Mouse (Mus musculus) right cerebral cortex, postnatal 10 days (tissue): ENCODE measurements at regions not wholly inside any gene's neighbourhood (a gene's known extent, or its start where the extent isn't known, plus 50 kb on each side); places are given as distances from the start of the nearest gene placed in this dataset.

ENCODE experiments used
- DNase-seq, 2 experiments: peaks; one replicate each; pipeline ENCODE4 v3.0.0; 2021; ENCODE audit warnings: low spot score in 2 of 2

DNA sequence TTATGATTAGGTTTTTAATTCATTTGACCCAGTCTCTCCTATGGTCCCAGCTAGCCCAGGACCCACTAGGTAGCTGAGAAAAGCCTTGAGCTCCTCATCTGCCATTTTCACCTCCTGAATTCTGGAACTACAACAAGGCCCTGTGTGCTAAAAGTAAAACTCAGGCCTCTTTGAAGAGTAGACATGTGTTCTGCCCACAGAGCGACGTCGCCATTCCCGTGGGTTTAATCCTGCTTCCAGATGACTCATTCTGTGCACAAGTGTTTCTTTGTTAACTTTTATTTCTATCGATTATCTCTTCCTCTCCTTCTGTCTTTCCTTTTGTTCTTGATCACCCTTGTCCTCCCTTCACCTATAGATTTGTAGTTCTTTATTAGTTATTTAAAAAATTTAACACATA is 1046.7 kb upstream of the Apob start:
- DNase-seq = no peak

DNA sequence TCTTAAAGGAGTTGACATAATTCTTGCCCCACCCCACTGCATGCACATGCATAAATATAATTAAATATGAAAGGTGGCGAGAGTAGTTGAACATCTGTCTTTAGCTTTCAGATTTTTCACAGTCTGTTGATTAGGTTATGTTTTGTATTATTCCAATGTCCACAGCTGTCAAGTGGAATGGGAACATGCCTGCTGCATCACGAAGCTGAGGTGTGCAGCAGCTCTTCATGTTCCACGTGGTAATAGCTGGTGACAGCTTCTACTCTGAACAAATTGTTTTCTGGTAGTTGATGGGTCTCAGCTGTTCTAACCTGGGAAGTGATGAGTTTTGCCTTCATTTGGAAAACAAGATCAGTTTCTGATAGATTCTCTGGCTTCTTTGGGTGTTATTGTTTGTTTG is 1020.8 kb upstream of the Apob start:
- DNase-seq = no peak

DNA sequence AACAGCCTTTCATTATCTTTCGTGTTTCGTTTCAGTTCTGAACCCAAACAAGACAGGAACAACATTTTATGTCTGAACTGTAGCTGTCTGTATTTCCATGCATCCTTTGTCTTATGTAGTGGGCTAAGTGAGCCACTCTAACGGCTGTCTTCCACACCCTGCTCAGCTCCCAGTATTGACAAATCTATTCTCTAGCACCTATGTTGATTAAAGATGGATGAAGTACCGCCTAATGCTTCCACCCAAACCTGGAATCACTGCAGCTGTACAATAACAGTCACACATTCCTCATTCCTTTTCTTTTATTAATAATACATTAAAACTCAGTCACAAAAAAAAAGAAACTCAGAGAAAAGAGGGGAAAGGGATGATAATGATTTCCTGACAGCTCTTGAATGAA is 992.8 kb upstream of the Apob start:
- DNase-seq = no peak

DNA sequence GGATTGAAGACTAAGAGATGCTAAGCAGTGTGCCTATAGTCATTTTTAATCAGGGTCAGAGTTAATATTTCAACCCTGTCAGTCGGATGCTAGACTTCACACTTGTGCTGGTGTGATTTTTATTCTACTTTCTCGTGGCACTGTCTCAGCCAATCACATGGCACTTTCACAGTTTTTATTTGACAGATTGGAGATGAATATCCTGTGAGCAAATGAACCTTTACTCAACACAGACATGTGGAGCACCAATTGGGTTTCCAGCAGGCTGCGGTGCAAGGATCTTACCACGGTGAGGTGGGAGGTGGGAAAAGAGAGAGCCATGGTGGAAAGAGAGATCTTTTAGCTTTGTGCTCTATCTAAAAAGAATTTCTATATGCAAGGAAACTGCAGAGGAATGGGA is 949.0 kb upstream of the Apob start:
- DNase-seq = peak; percentile 42 to 61

DNA sequence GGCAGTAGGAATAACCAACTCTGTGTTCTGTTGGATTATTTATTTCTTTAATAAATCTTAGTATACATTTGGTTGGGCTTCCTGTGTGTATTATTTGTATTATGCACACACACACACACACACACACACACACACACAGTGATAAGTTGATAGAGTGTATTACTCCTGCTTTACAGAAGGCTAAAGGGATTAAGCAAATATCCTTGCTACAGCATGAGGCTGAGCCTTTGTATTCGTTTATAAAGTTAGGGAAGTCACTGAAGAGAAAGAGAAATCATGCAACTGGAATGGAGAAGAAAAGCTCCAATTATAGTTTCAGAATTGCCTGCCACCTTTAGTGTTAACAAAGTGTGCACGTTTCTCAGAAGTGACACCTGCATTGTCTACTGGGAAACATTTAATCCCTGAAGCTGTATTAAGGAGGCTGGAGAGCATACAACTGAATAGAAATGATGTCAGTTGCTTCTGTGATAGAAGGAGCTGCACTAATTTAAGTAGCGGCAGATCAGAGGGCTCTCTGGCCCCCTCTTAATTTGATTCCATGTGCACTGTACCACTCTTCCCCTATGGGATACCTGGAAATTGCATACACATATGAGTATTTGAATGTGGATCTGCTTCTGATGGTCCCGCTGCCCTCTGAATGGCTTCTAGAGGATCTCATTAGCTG is 947.9 kb upstream of the Apob start:
- no peak for DNase-seq

DNA sequence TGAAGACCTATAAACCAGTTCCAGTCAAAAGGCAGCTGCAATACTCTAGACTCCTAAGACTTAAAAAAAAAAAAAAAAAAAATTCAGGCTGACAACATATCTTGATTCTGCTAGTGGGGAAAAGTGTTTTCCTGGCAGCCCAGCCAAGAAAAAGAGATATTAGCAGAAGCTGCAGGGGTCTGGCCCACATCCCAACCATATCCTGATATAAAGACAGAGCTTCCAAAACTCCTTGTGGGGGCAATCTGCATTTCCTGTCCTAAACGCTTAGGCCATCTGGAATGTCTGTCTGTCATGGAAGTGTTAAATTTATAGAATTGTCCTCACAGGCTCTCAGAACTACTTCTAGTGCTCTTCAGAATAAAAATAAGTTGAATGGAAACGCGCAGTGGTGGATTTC is 926.7 kb upstream of the Apob start:
- peak; percentile 63 to 72 for DNase-seq

DNA sequence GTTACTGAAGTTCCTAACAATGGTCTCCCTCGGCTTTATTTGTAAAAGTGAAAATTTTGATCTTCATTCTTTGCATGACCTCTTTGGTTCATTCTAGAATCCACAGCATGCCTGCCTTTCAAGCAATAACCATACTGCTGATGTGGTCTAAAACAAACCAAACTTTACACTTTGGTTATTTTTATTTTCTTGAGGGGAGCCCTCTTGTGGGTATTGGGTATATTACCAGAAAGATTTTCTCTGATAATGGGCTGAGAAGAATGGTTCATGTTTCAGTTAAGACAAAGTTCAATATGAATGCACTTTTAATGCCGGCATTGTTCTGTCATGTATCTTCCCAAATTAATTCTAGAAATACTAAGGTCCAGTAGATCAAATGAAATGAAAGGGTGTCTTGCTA is 922.9 kb upstream of the Apob start:
- DNase-seq = no peak

DNA sequence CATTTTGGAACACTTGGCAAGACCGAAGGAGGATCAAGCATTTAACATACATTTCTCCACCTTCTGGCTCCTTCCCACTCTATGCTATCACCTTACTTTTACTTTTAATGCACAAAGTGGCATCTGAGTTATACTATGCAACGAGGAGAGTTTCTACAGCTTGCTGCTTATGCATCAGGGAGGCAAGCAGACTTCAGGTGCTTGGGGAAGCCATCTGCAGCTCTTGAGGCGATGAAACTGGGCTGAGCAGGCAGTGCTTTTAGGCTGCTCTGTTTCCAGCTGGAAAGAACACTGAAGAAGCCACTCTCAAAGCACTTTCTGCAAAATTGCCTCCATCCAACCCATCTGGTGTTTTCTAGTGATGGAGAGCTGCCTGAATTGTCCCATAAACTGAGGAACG is 882.9 kb upstream of the Apob start:
- peak; percentile 34 to 53 for DNase-seq

DNA sequence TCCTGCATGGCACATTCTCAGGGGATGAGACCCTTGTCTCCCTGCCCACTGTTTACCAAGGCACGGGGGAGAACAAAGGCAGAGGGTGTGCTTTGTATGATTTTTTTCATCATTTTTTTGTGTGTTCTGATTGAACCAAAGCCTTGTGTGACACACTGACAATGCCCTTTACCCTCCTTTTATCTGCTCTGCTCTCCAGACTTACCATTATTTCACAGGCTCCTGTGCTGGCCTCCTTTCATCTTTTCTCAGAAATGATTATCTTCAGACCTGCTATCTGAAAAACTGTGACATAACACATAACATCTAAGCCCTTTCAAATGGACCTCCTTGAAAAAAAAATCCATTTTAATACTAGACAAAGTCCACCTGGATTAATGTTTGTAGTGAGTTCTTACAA is 882.0 kb upstream of the Apob start:
- DNase-seq = no peak

DNA sequence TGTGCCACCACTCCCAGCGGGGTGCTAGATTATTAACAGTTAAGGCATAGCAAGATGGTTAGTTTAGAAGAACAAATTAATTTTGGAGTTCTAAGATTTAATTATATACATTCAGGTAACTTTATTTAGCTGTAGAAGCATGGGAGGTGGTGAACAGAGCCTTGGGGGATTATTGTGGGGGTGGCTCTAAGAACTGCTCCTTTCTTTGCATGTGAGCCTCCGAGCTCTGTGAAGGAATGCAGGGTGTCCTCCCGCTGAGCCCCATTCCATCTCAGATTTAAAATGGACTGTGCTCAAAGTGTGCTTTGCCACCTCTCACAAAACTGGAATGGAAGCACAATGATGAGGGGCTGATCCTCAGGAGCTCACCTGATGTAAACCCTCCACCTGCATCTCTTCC is 881.2 kb upstream of the Apob start:
- DNase-seq = no peak

DNA sequence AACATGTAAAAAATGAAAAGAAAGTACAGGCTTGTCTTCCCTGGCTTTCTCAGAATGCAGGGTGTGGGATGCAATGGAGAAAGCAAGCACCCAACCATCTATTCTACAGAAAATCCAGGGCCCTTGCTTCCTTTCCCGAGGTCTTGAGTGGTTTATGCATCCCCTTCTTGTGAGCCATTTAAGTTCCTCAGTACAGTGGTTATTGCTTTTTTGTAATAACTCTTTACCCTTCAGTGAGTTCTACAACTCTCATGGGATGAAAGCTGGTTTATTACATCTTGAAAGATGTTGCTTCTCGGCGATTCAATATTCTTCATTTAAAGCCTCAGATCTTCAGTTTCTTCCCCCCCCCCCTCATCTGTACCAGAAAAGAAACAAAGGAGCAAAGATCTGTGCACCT is 838.4 kb upstream of the Apob start:
- no peak for DNase-seq
